Mouse (Mus musculus): ENCODE data around the gene Gm10959.

GRCm38 (mm10) chr3:122939215-122939614, 20.1 kb upstream of the Gm10959 start:
- TF ChIP-seq POLR2A (IDR thresholded peaks at IDR 0.05; ENCODE audit: low read depth, low read length) (no peak), CTCF (IDR thresholded peaks at IDR 0.05; ENCODE audit: extremely low read depth, insufficient read length, insufficient replicate concordance, low read depth, low read length) (no peak)
